In genomic region chr11:35625576-35625975, GRCm38 (mm10) we compare ENCODE assay signal across 14 mouse cellular contexts.
"Had no signal": no experiment of that assay in that cellular context is flagged by ENCODE, and none has a peak within 500 bp of the region (broad histone marks: within the 10 kb centered on the region; RNA-seq: fewer than 3 reads in every experiment).

No protein-coding gene starts in this region.

- H3K9ac ChIP-seq: liver, embryonic 13.5 days; liver, postnatal 0 days; midbrain, embryonic 15.5 days; neural tube, embryonic 12.5 days; stomach, embryonic 15.5 days had no signal

- ATAC-seq: liver, postnatal 0 days; lung, postnatal 0 days; midbrain, embryonic 15.5 days had no signal

- H3K4me3 ChIP-seq: left cerebral cortex, adult 2 months; liver, embryonic 13.5 days; midbrain, embryonic 15.5 days; neural tube, embryonic 12.5 days; stomach, embryonic 15.5 days had no signal

- H3K9me3 ChIP-seq: liver, embryonic 13.5 days; midbrain, embryonic 15.5 days; neural tube, embryonic 12.5 days; stomach, embryonic 15.5 days had no signal

- H3K4me2 ChIP-seq: liver, embryonic 13.5 days; midbrain, embryonic 15.5 days; neural tube, embryonic 12.5 days; stomach, embryonic 15.5 days had no signal

- H3K36me3 ChIP-seq: liver, embryonic 13.5 days; midbrain, embryonic 15.5 days; stomach, embryonic 15.5 days had no signal

- DNase-seq: kidney, adult 8-10 months; kidney, postnatal 36 days; liver; liver, embryonic 13.5 days; liver, postnatal 0 days; lung, postnatal 36 days; right cerebral cortex, postnatal 14 days; thymus, adult 2 months; thymus, postnatal 25 days had no signal

- H3K4me1 ChIP-seq: liver, embryonic 13.5 days; midbrain, embryonic 15.5 days; neural tube, embryonic 12.5 days; stomach, embryonic 15.5 days had no signal

- H3K27ac ChIP-seq: left cerebral cortex, adult 2 months; liver, embryonic 13.5 days; midbrain, embryonic 15.5 days; neural tube, embryonic 12.5 days; stomach, embryonic 15.5 days had no signal

- H3K27me3 ChIP-seq: liver, embryonic 13.5 days; midbrain, embryonic 15.5 days; neural tube, embryonic 12.5 days; stomach, embryonic 15.5 days had no signal
